Mouse (Mus musculus) heart, embryonic 14.5 days (tissue): ENCODE data around the gene C130074G19Rik. TPM values are rescaled to one million over a fixed set of nuclear protein-coding genes. Genes with fewer than 3 reads are reported as not detected.

Experiments
- ATAC-seq: fragments of 200-750 bp; cut with Nextera tagmentation; 2 replicates; pipeline ENCODE4 v1.8.0; 2017; ENCODE audit warnings: low read depth, moderate TSS enrichment; ENCODE audit not compliant: insufficient number of reproducible peaks, insufficient read depth, low FRiP score
- H3K27ac ChIP-seq, 2 experiments: fragments of 200-500 bp in 1 of 2; fragments of 300-500 bp in 1 of 2; sonication (generic) in 1 of 2; replicated peaks in 1 of 2; 2 replicates each; pipeline ENCODE4 v1.5.1; 2012 to 2014; ENCODE audit warnings: low read depth in 2 of 2, low read length in 2 of 2, control low read depth in 1 of 2, mild to moderate bottlenecking in 1 of 2, mixed read lengths in 1 of 2; ENCODE audit not compliant: control insufficient read depth in 1 of 2, insufficient read depth in 1 of 2
- H3K27me3 ChIP-seq: fragments of 300-500 bp; sonication (generic); 2 replicates; pipeline ENCODE4 v1.6.1; 2014; ENCODE audit warnings: mild to moderate bottlenecking, low read length, control low read depth; ENCODE audit not compliant: control insufficient read depth, insufficient read depth
- H3K36me3 ChIP-seq: fragments of 300-500 bp; sonication (generic); 2 replicates; pipeline ENCODE4 v1.6.1; 2014; ENCODE audit warnings: mild to moderate bottlenecking, control low read depth, low read length, mixed read lengths; ENCODE audit not compliant: control insufficient read depth, insufficient read depth
- H3K4me1 ChIP-seq, 2 experiments: fragments of 200-500 bp in 1 of 2; fragments of 300-500 bp in 1 of 2; sonication (generic) in 1 of 2; 2 replicates each; pipeline ENCODE4 v1.6.1; 2012 to 2014; ENCODE audit warnings: low read length in 2 of 2, control low read depth in 1 of 2, mixed read lengths in 1 of 2; ENCODE audit not compliant: control insufficient read depth in 2 of 2, insufficient read depth in 2 of 2
- H3K4me2 ChIP-seq: fragments of 300-500 bp; sonication (generic); 2 replicates; pipeline ENCODE4 v1.6.1; 2014; ENCODE audit warnings: mild to moderate bottlenecking, low read length
- H3K4me3 ChIP-seq, 2 experiments: fragments of 200-500 bp in 1 of 2; fragments of 300-500 bp in 1 of 2; sonication (generic) in 1 of 2; 2 replicates each; pipeline ENCODE4 v1.5.1; 2012 to 2014; ENCODE audit warnings: low read length in 2 of 2, mild to moderate bottlenecking in 2 of 2, control low read depth in 1 of 2, low read depth in 1 of 2, moderate library complexity in 1 of 2; ENCODE audit not compliant: control insufficient read depth in 1 of 2, insufficient read depth in 1 of 2
- H3K9ac ChIP-seq: fragments of 300-500 bp; sonication (generic); 2 replicates; pipeline ENCODE4 v1.6.1; 2014; ENCODE audit warnings: mild to moderate bottlenecking, low read length
- H3K9me3 ChIP-seq: fragments of 300-500 bp; sonication (generic); 2 replicates; pipeline ENCODE4 v1.6.1; 2016; ENCODE audit warnings: low read length, control low read depth; ENCODE audit not compliant: control insufficient read depth
- WGBS: fragments of 180-500 bp; shearing (Covaris S2); extraction: QIAGEN DNeasy Blood & Tissue Kit; methylation state at CpG from one replicate; pipeline ENCODE4 v1.1.7; 2014; 5-methylcytosine and 5-hydroxymethylcytosine counted together
- polyA plus RNA-seq: library from polyadenylated mRNA; unstranded; fragments of >200 nt; fragmentation: Nextera tagmentation; extraction: Ambion mirVana; gene quantifications from 2 replicates; pipeline ENCODE4 v1.2.1, GENCODE M21; 2014

The C130074G19Rik gene
- polyA plus RNA-seq, 1 experiment from 2014 or later, result 1.3 TPM

- Histone ChIP-seq H3K4me1 (no peaks in the 10 kb centered on the region), H3K4me3 (no peak overlapping the region), H3K27ac (no peak overlapping the region), H3K4me2 (no peak overlapping the region), H3K36me3 (peaks cover 29% of the 10 kb centered on the region), H3K9me3 (no peaks in the 10 kb centered on the region), H3K27me3 (no peaks in the 10 kb centered on the region), H3K9ac (no peak overlapping the region)
- WGBS, result 93% methylated on average over 18 of the region's 18 CpGs
- ATAC-seq, result no peak
Observed at GRCm38 (mm10) chr1:184912336-184912735, 29.3 kb upstream of the C130074G19Rik start.

GRCm38 (mm10) chr1:184911861-184912260 is 28.8 kb upstream of the C130074G19Rik start:
- Histone ChIP-seq H3K4me2 (no peak overlapping the region), H3K4me1 (no peaks in the 10 kb centered on the region), H3K9ac (no peak overlapping the region), H3K36me3 (peaks cover 31% of the 10 kb centered on the region), H3K4me3 (no peak overlapping the region), H3K27me3 (no peaks in the 10 kb centered on the region), H3K27ac (no peak overlapping the region), H3K9me3 (no peaks in the 10 kb centered on the region)
- ATAC-seq, result no peak
- 72% methylated on average over 6 of the region's 6 CpGs for WGBS

- no peak for ATAC-seq
- no peaks in the 10 kb centered on the region for H3K27me3 ChIP-seq
- H3K36me3 ChIP-seq, result peaks cover 58% of the 10 kb centered on the region
- 78% methylated on average over 9 of the region's 9 CpGs for WGBS
- no peak overlapping the region for H3K4me3 ChIP-seq
- no peak overlapping the region for H3K4me2 ChIP-seq
- H3K4me1 ChIP-seq, result no peaks in the 10 kb centered on the region
- no peak overlapping the region for H3K27ac ChIP-seq
- H3K9ac ChIP-seq, result no peak overlapping the region
- H3K9me3 ChIP-seq, result no peaks in the 10 kb centered on the region
Observed at GRCm38 (mm10) chr1:184908558-184908957, 25.5 kb upstream of the C130074G19Rik start.

- no peaks in the 10 kb centered on the region for H3K27me3 ChIP-seq
- no peaks in the 10 kb centered on the region for H3K9me3 ChIP-seq
- H3K4me3 ChIP-seq, result no peak overlapping the region
- no peak overlapping the region for H3K27ac ChIP-seq
- peaks cover 50% of the 10 kb centered on the region for H3K36me3 ChIP-seq
- no peak for ATAC-seq
- 87% methylated on average over 12 of the region's 12 CpGs for WGBS
- H3K4me1 ChIP-seq, result no peaks in the 10 kb centered on the region
- no peak overlapping the region for H3K4me2 ChIP-seq
- H3K9ac ChIP-seq, result no peak overlapping the region
Observed at GRCm38 (mm10) chr1:184905904-184906745, 23.1 kb upstream of the C130074G19Rik start.

GRCm38 (mm10) chr1:184905371-184905770 is 22.4 kb upstream of the C130074G19Rik start:
- no peaks in the 10 kb centered on the region for H3K27me3 ChIP-seq
- ATAC-seq, result no peak
- H3K27ac ChIP-seq, result no peak overlapping the region
- no peaks in the 10 kb centered on the region for H3K4me1 ChIP-seq
- peaks cover 55% of the 10 kb centered on the region for H3K36me3 ChIP-seq
- H3K9ac ChIP-seq, result no peak overlapping the region
- no peak overlapping the region for H3K4me2 ChIP-seq
- no peak overlapping the region for H3K4me3 ChIP-seq
- no peaks in the 10 kb centered on the region for H3K9me3 ChIP-seq
- 88% methylated on average over 19 of the region's 19 CpGs for WGBS

GRCm38 (mm10) chr1:184903697-184904096 is 20.7 kb upstream of the C130074G19Rik start:
- ATAC-seq, result no peak
- WGBS, result 82% methylated on average over 7 of the region's 7 CpGs
- H3K36me3 ChIP-seq, result peaks cover 58% of the 10 kb centered on the region
- no peak overlapping the region for H3K4me2 ChIP-seq
- no peak overlapping the region for H3K9ac ChIP-seq
- H3K4me1 ChIP-seq, result no peaks in the 10 kb centered on the region
- no peaks in the 10 kb centered on the region for H3K9me3 ChIP-seq
- no peaks in the 10 kb centered on the region for H3K27me3 ChIP-seq
- no peak overlapping the region for H3K27ac ChIP-seq
- no peak overlapping the region for H3K4me3 ChIP-seq

GRCm38 (mm10) chr1:184902886-184903285 is 19.9 kb upstream of the C130074G19Rik start:
- H3K27ac ChIP-seq, result no peak overlapping the region
- no peaks in the 10 kb centered on the region for H3K4me1 ChIP-seq
- no peak overlapping the region for H3K4me3 ChIP-seq
- H3K9ac ChIP-seq, result no peak overlapping the region
- H3K4me2 ChIP-seq, result no peak overlapping the region
- H3K36me3 ChIP-seq, result peaks cover 60% of the 10 kb centered on the region
- H3K27me3 ChIP-seq, result no peaks in the 10 kb centered on the region
- H3K9me3 ChIP-seq, result no peaks in the 10 kb centered on the region
- no peak for ATAC-seq
- WGBS, result 82% methylated on average over 7 of the region's 7 CpGs

GRCm38 (mm10) chr1:184897350-184897749 is 14.3 kb upstream of the C130074G19Rik start:
- no peak overlapping the region for H3K4me2 ChIP-seq
- H3K27me3 ChIP-seq, result no peaks in the 10 kb centered on the region
- H3K4me3 ChIP-seq, result no peak overlapping the region
- no peak for ATAC-seq
- WGBS, result 59% methylated on average over 16 of the region's 16 CpGs
- no peak overlapping the region for H3K27ac ChIP-seq
- H3K36me3 ChIP-seq, result peaks cover 19% of the 10 kb centered on the region; the same call in 1 of the 2 replicates
- no peaks in the 10 kb centered on the region for H3K4me1 ChIP-seq
- no peak overlapping the region for H3K9ac ChIP-seq
- no peaks in the 10 kb centered on the region for H3K9me3 ChIP-seq
